Mouse (Mus musculus): ENCODE measurements around the gene Sbk1.
A peak's percentile ranks its signal among the peaks of the same experiment; 100 is the strongest.

DNA sequence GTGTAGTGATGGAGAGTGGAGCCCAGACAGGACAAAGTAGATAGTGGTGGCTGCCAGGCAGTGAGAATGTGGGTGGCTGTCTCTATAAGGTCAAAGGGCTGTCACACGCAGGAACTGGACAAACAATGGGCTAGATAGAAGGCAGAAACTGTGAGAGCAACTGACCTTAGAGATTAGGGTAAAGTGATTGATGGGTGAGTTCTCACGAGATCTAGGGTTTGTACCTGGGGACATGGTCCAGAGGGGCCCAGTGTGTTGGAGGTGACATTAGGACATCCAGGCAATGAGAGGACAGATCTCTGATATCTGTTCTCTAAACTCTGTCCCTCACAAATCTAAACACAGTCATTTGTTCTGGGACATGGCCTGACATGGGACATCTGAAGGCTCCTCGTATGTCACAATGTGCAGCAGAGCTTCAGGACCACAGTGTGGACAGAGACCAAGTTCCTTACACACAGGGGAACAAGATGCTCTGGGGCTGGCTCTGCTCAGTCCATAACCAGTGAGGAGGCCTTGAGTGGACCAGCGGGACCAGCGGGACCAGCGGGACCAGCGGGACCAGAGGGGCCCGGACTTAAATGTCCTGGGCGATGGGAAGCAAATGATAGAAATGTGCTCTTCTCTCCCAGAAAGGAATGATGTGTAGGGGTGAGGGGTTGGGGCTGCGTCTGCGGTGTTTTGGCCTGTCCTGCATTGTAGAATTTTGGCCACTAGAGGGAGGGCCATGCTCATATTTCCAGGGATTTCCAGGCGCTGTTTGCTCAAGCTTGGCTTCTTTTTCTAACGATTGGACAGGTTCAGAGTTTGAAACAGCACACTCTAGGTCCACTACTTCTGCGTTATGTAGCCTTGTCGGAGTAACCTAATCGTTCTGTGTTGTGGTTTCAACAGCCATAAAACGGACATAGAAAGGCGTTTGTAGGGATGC lies 11.9 kb upstream of the Sbk1 start:
- TF ChIP-seq CTCF (conservative IDR thresholded peaks at IDR 0.05 in 1 of 2, IDR thresholded peaks at IDR 0.05 in 1 of 2; ENCODE audit: low read depth in 2 of 2, low read length in 2 of 2) (peak; percentile 84 to 98), POLR2A (IDR thresholded peaks at IDR 0.05; ENCODE audit: low read depth, low read length) (no peak), POLR2AphosphoS2 (IDR thresholded peaks at IDR 0.05; ENCODE audit: low read depth, low read length) (no peak), CHD1 (IDR thresholded peaks at IDR 0.05; ENCODE audit: low read depth, low read length) (no peak), E2F4 (IDR thresholded peaks at IDR 0.05; ENCODE audit: insufficient replicate concordance, low read depth, low read length) (no peak), EP300 (IDR thresholded peaks at IDR 0.05; ENCODE audit: low read length) (no peak), MAX (IDR thresholded peaks at IDR 0.05; ENCODE audit: low read length) (no peak), MAZ (IDR thresholded peaks at IDR 0.05; ENCODE audit: low read depth, low read length) (no peak), RCOR1 (conservative IDR thresholded peaks at IDR 0.05; ENCODE audit: low read depth, low read length) (no peak)

Measured in CH12.LX (cell line).